Mouse (Mus musculus): ENCODE results near the gene Esyt1. TPM values are rescaled to one million over a fixed set of nuclear protein-coding genes. Genes with fewer than 3 reads are reported as not detected.

The Esyt1 gene
- total RNA-seq, 2 experiments from 2014 or later = 41.2 to 85.1 TPM

DNA sequence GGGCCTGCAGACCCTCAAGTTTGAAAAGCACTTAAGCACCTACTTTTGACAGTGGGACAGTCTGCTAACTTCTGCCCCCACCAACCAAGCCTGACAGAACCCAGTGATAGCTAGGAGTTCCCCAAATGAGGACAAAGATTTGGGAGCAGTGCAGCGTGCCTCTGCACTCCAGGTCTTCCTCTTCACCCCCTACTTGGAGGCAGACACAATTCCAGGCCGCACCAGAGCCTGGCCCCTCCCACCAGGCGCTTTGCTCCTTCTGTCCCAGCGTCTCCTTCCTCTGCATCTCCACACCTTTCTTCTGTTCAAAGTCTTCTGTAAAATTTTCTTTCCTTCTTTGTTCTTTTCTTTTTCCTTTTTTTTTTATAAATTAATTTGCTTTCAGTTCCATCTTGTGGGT lies 35.9 kb downstream of the Esyt1 start:
- no peak for ATAC-seq (replicated peaks; ENCODE audit: poor library complexity)

DNA sequence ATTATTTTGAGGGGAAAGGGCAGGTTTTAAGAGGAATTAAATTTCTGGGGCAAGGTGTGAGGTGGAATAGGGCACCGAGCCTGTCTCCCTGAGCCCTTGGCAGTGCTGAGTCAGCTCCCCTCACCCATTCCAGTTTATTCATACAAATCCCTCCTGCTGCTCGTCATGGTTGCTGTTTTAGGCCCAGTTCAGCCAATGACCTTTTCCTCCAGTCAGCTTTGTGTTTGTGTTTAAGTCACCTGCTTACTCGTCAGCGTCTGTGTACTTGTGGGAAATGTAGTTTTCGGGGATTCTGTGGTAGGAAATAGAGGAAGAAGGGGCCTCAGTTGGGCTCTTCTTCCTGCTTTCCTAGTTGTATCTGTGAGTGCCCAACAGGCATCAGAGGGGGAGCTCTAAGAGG lies 36.3 kb downstream of the Esyt1 start:
- ATAC-seq (replicated peaks; ENCODE audit: poor library complexity) = no peak

DNA sequence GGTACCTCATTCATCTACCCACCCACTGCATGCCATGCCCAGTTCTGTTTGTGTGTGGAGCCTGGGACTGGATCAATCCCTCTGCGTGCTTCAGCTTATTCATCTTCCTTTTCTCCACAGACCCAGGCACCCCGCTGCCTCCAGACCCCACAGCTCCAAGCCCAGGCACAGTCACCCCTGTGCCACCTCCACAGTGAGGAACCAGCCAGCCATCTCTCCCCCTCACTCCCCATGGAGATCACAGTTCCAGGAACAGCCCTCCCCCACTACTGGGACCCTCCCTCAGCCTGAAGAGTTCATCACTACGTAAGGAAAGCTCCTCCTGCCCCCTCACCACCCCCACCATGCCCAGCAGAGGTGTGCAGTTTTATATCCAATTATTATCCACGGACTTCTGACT lies 36.9 kb downstream of the Esyt1 start:
- ATAC-seq (replicated peaks; ENCODE audit: poor library complexity) = no peak

DNA sequence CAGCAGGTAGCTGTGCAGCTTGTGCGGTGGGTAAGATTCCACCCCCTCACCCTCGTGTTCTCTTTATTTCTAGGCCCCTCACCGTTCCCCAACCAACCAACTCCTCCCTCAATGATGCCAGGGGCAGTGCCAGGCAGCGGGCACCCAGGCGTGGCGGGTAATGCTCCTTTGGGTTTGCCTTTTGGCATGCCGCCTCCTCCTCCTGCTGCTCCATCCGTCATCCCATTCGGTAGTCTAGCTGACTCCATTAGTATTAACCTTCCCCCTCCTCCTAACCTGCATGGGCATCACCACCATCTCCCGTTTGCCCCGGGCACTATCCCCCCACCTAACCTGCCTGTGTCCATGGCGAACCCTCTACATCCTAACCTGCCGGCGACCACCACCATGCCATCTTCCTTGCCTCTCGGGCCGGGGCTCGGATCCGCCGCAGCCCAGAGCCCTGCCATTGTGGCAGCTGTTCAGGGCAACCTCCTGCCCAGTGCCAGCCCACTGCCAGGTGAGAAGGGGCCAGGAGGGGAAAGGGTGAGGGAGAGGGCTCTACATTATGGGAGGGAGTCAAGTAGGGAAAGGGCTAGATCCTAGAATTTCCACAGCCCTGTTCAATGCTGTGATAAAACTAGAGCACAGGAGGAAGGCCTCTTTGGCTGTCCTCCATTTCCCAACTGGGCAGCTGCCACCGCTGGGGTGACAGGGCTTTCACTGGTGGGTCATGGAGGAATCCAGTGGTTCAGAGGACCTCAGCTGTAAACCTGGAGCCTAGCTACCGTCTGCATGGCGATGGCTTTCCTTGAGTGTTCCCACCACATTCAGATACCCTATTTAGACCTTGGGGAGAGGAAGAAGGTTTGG lies 37.6 kb downstream of the Esyt1 start:
- no peak for ATAC-seq (replicated peaks; ENCODE audit: poor library complexity)

DNA sequence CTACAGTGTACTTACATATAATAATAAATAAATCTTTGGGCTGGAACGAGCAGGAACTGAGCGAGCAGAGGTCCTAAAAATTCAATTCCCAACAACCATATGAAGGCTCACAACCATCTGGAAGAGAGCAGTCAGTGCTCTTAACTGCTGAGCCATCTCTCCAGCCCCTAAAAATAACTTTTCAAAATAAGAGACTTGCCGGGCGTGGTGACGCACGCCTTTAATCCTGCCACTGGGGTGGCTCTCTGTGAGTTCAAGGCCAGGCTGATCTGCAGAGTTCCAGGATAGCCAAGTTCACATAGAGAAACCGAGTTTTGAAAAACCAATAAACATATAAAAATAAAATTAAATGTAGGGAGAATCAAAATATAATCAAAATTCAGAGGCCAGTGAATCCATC lies 39.3 kb downstream of the Esyt1 start:
- no peak for ATAC-seq (replicated peaks; ENCODE audit: poor library complexity)

DNA sequence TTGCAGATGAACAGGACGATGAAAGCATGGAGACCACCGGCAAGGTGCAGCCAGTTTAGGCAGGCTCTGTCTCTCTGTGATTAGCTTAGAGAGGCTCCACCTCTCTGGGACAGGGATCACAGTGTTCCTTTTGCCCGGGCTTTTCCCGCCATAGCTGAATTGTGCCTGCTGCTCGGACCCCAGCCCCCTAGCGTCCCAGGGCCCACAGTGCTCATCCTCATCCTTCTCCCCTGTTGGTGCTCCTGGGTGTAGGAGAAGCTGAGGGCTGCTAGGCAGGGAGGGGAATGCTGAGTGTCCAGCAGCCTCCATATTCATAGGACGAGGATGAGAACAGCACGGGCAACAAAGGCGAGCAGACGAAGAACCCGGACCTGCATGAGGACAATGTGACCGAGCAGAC lies 51.3 kb downstream of the Esyt1 start:
- no peak for ATAC-seq (replicated peaks; ENCODE audit: poor library complexity)

DNA sequence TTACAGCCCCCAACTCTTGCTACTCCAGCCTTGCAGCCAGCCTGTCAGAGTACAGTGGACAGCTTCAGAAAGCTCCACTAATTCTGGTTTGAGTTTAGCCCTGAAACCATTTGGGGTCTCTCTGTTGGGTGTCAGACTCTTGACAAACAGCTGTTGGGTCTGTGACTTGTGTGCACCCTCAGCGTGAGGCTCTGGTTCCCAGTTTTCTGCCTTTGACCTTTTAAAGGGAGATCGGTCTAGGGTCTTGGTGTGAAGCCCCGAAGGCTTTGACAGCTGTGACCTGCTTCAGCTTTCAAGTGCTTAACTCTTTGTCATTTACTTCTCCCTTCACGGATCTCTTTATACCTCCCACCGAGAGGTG lies 65.4 kb downstream of the Esyt1 start:
- no peak for ATAC-seq (replicated peaks; ENCODE audit: poor library complexity)

Other genes starting within 250 kb of the Esyt1 start
- 0.22 and 0.27 TPM in 2 replicates for gene Il23a, start 227.1 kb downstream of the Esyt1 start, total RNA-seq (2015)
- gene Il23a, start 227.1 kb downstream of the Esyt1 start, total RNA-seq (2017) = 0.25 TPM in 1 of 2 replicates, not detected in the other
- 16.4 and 17.4 TPM in 2 replicates for gene Pan2, start 222.5 kb downstream of the Esyt1 start, total RNA-seq (2015)
- gene Pan2, start 222.5 kb downstream of the Esyt1 start, total RNA-seq (2017) = 12.1 and 12.2 TPM in 2 replicates
- 151 and 152 TPM in 2 replicates for gene Cnpy2, start 203.4 kb downstream of the Esyt1 start, total RNA-seq (2015)
- 132 and 144 TPM in 2 replicates for gene Cnpy2, start 203.4 kb downstream of the Esyt1 start, total RNA-seq (2017)
- 172 and 181 TPM in 2 replicates for gene Cs, start 188.1 kb downstream of the Esyt1 start, total RNA-seq (2015)
- 106 and 108 TPM in 2 replicates for gene Cs, start 188.1 kb downstream of the Esyt1 start, total RNA-seq (2017)
- 13.8 and 17.6 TPM in 2 replicates for gene Coq10a, start 156.9 kb downstream of the Esyt1 start, total RNA-seq (2015)
- 8.8 and 9.4 TPM in 2 replicates for gene Coq10a, start 156.9 kb downstream of the Esyt1 start, total RNA-seq (2017)
- gene Ankrd52, start 148.8 kb downstream of the Esyt1 start, total RNA-seq (2015) = 48.6 and 48.9 TPM in 2 replicates
- 9.0 and 11.6 TPM in 2 replicates for gene Ankrd52, start 148.8 kb downstream of the Esyt1 start, total RNA-seq (2017)
- not detected in 2 replicates for gene Slc39a5, start 124.6 kb downstream of the Esyt1 start, total RNA-seq (2015)
- gene Slc39a5, start 124.6 kb downstream of the Esyt1 start, total RNA-seq (2017) = not detected in 2 replicates
- 79.4 and 105 TPM in 2 replicates for gene Nabp2, start 114.4 kb downstream of the Esyt1 start, total RNA-seq (2015)
- gene Nabp2, start 114.4 kb downstream of the Esyt1 start, total RNA-seq (2017) = 68.8 and 72.2 TPM in 2 replicates
- gene Rnf41, start 114.2 kb downstream of the Esyt1 start, total RNA-seq (2015) = 15.7 and 20.9 TPM in 2 replicates
- 20.1 and 21.0 TPM in 2 replicates for gene Rnf41, start 114.2 kb downstream of the Esyt1 start, total RNA-seq (2017)
- 70.4 and 74.5 TPM in 2 replicates for gene Smarcc2, start 66.6 kb downstream of the Esyt1 start, total RNA-seq (2015)
- 52.8 and 66.9 TPM in 2 replicates for gene Smarcc2, start 66.6 kb downstream of the Esyt1 start, total RNA-seq (2017)
- gene Myl6, start 31.7 kb downstream of the Esyt1 start, total RNA-seq (2015) = 760 and 847 TPM in 2 replicates
- gene Myl6, start 31.7 kb downstream of the Esyt1 start, total RNA-seq (2017) = 1,168 and 1,230 TPM in 2 replicates
- 7.6 and 7.8 TPM in 2 replicates for gene Myl6b, start 27.2 kb downstream of the Esyt1 start, total RNA-seq (2015)
- 0.64 and 1.7 TPM in 2 replicates for gene Myl6b, start 27.2 kb downstream of the Esyt1 start, total RNA-seq (2017)
- gene Zc3h10, start 21.9 kb upstream of the Esyt1 start, total RNA-seq (2015) = 5.9 and 6.7 TPM in 2 replicates
- gene Zc3h10, start 21.9 kb upstream of the Esyt1 start, total RNA-seq (2017) = 10.2 and 13.3 TPM in 2 replicates
- 3,654 and 3,864 TPM in 2 replicates for gene Rpl41, start 23.4 kb upstream of the Esyt1 start, total RNA-seq (2015)
- 3,114 and 3,805 TPM in 2 replicates for gene Rpl41, start 23.4 kb upstream of the Esyt1 start, total RNA-seq (2017)
- gene Pa2g4, start 40.1 kb upstream of the Esyt1 start, total RNA-seq (2015) = 504 and 526 TPM in 2 replicates
- 351 and 437 TPM in 2 replicates for gene Pa2g4, start 40.1 kb upstream of the Esyt1 start, total RNA-seq (2017)
- gene Erbb3, start 63.8 kb upstream of the Esyt1 start, total RNA-seq (2015) = 2.1 and 2.9 TPM in 2 replicates
- 1.7 and 2.1 TPM in 2 replicates for gene Erbb3, start 63.8 kb upstream of the Esyt1 start, total RNA-seq (2017)
- 2,069 and 2,075 TPM in 2 replicates for gene Rps26, start 100.9 kb upstream of the Esyt1 start, total RNA-seq (2015)
- 838 and 883 TPM in 2 replicates for gene Rps26, start 100.9 kb upstream of the Esyt1 start, total RNA-seq (2017)
- gene Ikzf4, start 120.1 kb upstream of the Esyt1 start, total RNA-seq (2015) = 0.20 TPM in 1 of 2 replicates, not detected in the other
- gene Ikzf4, start 120.1 kb upstream of the Esyt1 start, total RNA-seq (2017) = 0.04 TPM in 1 of 2 replicates, not detected in the other
- gene Suox, start 148.2 kb upstream of the Esyt1 start, total RNA-seq (2015) = 2.0 and 2.2 TPM in 2 replicates
- 4.8 and 5.6 TPM in 2 replicates for gene Suox, start 148.2 kb upstream of the Esyt1 start, total RNA-seq (2017)
- gene Rab5b, start 170.4 kb upstream of the Esyt1 start, total RNA-seq (2015) = 33.1 and 40.2 TPM in 2 replicates
- gene Rab5b, start 170.4 kb upstream of the Esyt1 start, total RNA-seq (2017) = 47.9 and 50.6 TPM in 2 replicates
- gene Pmel, start 178.3 kb upstream of the Esyt1 start, total RNA-seq (2015) = 0.12 and 0.68 TPM in 2 replicates
- 0.96 TPM in 1 of 2 replicates, not detected in the other for gene Pmel, start 178.3 kb upstream of the Esyt1 start, total RNA-seq (2017)
- gene Cdk2, start 179.2 kb upstream of the Esyt1 start, total RNA-seq (2015) = 83.1 and 98.3 TPM in 2 replicates
- 65.8 and 68.0 TPM in 2 replicates for gene Cdk2, start 179.2 kb upstream of the Esyt1 start, total RNA-seq (2017)
- 9.6 and 13.0 TPM in 2 replicates for gene Dgka, start 219.0 kb upstream of the Esyt1 start, total RNA-seq (2015)
- 9.1 and 10.7 TPM in 2 replicates for gene Dgka, start 219.0 kb upstream of the Esyt1 start, total RNA-seq (2017)
- 36.6 and 37.7 TPM in 2 replicates for gene Pym1, start 222.0 kb upstream of the Esyt1 start, total RNA-seq (2015)
- 38.9 and 53.4 TPM in 2 replicates for gene Pym1, start 222.0 kb upstream of the Esyt1 start, total RNA-seq (2017)